Mouse (Mus musculus) hematopoietic stem cell, adult 5-6 weeks (primary cell): ENCODE data around the gene Vopp1. TPM values are rescaled to one million over a fixed set of nuclear protein-coding genes. Genes with fewer than 3 reads are reported as not detected.

Experiments
- ATAC-seq, 2 experiments: fragments of 125-278 bp in 1 of 2; replicated peaks in 1 of 2; 2 replicates each; pipeline ENCODE4 v1.8.0; 2016 to 2017; ENCODE audit warnings: inconsistent platforms in 2 of 2, mild to moderate bottlenecking in 2 of 2, moderate number of reproducible peaks in 2 of 2, low read depth in 1 of 2, moderate TSS enrichment in 1 of 2; ENCODE audit not compliant: low FRiP score in 2 of 2, poor library complexity in 2 of 2, severe bottlenecking in 2 of 2, insufficient read depth in 1 of 2, low TSS enrichment in 1 of 2
- total RNA-seq: library from RNA; stranded (forward); fragments of 172-1452, 232-1000 nt; gene quantifications from 2 replicates; pipeline ENCODE4 v1.2.3, GENCODE M21; 2017

Gene Vopp1
- total RNA-seq, 1 experiment from 2014 or later = 39.3 TPM

- ATAC-seq = peak; percentile 93 to 96
Observed at GRCm38 (mm10) chr6:57744974-57745747, 79.8 kb downstream of the Vopp1 start.

DNA sequence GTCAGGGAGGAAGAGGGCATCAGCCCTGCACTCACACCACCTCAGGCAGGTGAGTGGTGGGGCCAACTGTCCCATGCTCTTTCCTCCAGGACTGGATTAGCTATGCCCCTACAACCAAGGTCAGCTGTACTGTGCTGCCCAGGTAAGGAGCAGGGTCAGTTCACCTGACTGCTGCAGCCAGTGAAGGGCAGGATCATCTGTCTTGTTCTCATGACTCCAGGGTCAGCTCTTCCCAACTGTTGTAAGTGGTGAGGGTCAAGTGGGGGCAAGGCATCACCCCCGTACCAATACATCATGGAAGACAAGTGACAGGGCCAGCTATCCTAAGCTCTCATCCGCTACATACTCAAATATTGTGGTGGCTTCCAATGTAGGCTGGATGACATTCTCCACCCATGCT is 80.8 kb downstream of the Vopp1 start:
- ATAC-seq = no peak

- ATAC-seq = peak; percentile 59 to 72
Observed at GRCm38 (mm10) chr6:57743333-57743732, 81.6 kb downstream of the Vopp1 start.

- no peak for ATAC-seq
Observed at GRCm38 (mm10) chr6:57742749-57743148, 82.2 kb downstream of the Vopp1 start.

- ATAC-seq = no peak
Observed at GRCm38 (mm10) chr6:57721347-57721746, 103.6 kb downstream of the Vopp1 start.

DNA sequence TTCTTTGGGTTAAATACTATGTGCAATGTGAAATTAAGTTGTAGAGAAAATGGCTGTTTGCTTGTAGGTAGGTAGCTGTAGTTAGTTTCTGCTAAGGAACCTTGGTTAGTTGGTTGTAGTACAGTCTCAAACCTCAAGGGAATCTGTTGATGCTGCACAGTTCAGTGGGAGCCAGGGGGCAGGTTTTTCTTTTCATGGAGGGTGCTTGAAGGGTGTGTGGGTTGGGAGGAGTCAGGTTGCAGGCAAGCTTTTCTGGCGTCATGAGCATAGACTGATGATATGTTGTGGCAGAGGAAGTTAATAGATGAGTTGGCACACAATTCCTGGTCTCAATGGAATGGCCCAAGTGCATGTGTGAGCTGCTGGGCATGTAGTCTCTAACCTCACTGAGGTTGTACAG is 113.2 kb downstream of the Vopp1 start:
- peak; percentile 84 to 87 for ATAC-seq

- ATAC-seq = peak in 1 of 2 experiments; percentile 37; a peak in 1 of 4 replicates
Observed at GRCm38 (mm10) chr6:57706721-57707120, 118.2 kb downstream of the Vopp1 start.

GRCm38 (mm10) chr6:57703703-57704102 is 121.3 kb downstream of the Vopp1 start:
- no peak for ATAC-seq

GRCm38 (mm10) chr6:57702743-57703499 is 122.0 kb downstream of the Vopp1 start:
- peak; percentile 97 to 98 for ATAC-seq

- peak; percentile 2 to 9; a peak in 2 of 4 replicates for ATAC-seq
Observed at GRCm38 (mm10) chr6:57702376-57702742, 122.6 kb downstream of the Vopp1 start, which contains the start of gene Lancl2. Gene Lancl2 (plus strand): TSS chr6:57702540.

GRCm38 (mm10) chr6:57701686-57702085 is 123.3 kb downstream of the Vopp1 start:
- no peak for ATAC-seq

DNA sequence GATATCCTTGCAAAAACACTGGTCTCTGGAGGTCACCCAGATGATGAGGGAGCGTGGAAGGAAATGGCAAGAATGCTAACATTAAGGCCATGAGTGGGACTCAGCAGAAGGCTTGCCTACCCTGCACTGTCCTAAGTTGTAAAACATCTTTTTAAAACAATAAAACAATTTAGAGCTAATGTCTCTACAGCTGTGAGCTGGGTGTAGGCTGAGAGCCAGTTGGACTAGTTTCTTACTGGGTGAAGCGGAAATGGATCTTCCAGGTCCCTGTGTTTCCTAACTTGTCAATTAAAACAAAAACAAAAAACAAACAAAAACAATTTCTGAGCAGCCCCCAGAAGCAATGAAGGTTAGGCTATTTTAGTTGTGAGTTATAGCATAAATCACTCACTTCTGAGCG is 131.8 kb downstream of the Vopp1 start:
- ATAC-seq = no peak

DNA sequence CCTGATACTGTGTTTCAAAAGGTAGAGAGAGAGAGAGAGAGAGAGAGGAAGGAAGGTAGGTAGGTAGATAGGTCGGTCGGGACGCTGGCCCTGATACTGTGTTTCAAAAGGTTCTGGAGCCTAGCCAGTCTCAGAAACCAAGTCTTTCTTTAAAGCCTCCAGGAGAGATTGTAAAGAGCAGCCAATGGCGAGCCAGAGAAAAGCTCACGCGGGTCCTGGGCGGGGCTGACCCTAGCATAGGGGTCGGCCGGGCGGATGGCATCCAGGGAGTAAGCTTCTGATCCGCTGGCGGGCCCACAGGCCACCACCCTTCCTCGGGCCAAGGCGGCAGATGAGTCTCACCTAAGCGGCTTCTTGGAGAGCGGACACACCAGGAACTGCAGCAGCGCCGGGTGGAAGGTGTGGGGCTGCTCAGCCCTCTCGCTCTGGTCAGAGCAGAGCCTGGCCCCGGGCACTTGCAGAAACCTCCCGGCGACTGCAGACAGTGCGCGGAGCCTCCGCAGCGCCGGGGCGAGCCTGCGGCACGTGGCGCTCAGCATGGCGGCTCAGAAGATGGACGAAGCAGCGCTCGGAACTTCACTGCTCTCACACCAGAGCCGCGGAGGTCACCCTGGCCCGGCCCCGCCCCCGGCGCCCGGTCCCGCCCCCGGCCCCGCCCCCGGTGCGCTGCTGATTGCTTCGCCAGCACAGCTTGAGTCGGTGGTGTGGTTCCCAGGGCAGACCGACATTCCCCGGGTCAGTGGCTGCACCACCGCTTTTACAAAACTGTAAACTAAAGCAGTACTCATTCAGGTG is 133.3 kb downstream of the Vopp1 start, which contains the start of gene Pyurf:
Gene Pyurf (minus strand): TSS at position 612 of the 795 bp plus-strand sequence.
- peak; percentile 97 to 98 for ATAC-seq

DNA sequence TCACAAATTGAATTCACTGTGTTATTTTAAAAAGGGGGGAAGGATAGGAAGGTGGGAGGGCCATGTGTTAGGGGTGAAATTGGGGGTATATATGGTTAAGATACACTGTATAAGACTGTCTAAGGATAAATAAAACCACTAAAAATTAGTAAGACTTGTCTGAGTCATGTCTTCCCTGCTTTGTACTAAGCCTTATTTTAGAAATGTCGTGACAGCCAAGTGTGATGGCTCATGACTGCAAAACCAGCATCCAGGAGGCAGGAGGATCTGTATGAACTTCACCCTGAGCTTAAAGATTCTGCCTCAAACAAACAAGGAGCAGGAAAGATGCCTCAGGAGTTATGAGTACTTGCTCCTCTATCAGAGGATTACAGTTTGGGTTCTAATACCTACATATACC is 140.8 kb downstream of the Vopp1 start:
- no peak for ATAC-seq
